ENCODE assay signal across 9 mouse cellular contexts in genomic region chr1:93506944-93507676, GRCm38 (mm10). TPM values are rescaled to one million over a fixed set of nuclear protein-coding genes. Genes with fewer than 3 reads are reported as not detected.
DNase-seq lines count a peak whose midpoint lies in the region; ATAC-seq lines count a peak whose summit lies in the region.
"Had no signal": no experiment of that assay in that cellular context is flagged by ENCODE, and none has a peak within 500 bp of the region (broad histone marks: within the 10 kb centered on the region; RNA-seq: fewer than 3 reads in every experiment).

No protein-coding gene starts in this region.

- no peak overlapping the region for H3K4me3 ChIP-seq in forebrain, embryonic 13.5 days
- H3K4me3 ChIP-seq: liver, embryonic 13.5 days had no signal

- no peak overlapping the region for H3K27ac ChIP-seq in forebrain, embryonic 13.5 days
- H3K27ac ChIP-seq: liver, embryonic 13.5 days had no signal

- peak; percentile 9; the same call in 1 of the 2 replicates for ATAC-seq in forebrain, embryonic 13.5 days

- 57% methylated on average over 10 of the region's 10 CpGs for WGBS in forebrain, embryonic 13.5 days

- no peak overlapping the region for H3K4me2 ChIP-seq in forebrain, embryonic 13.5 days
- H3K4me2 ChIP-seq: liver, embryonic 13.5 days had no signal

- no peaks in the 10 kb centered on the region for H3K27me3 ChIP-seq in forebrain, embryonic 13.5 days
- H3K27me3 ChIP-seq: liver, embryonic 13.5 days had no signal

- peaks cover 43% of the 10 kb centered on the region for H3K36me3 ChIP-seq in forebrain, embryonic 13.5 days (ENCODE audit: poor library complexity, severe bottlenecking)

- intact Hi-C loops in heart, postnatal 36 days (cut with DNase I), result loop anchor here (2.0 to 5.0 kb wide), 4 partner anchors 28 to 335 kb away; partner anchors contain the start of genes Hdlbp and Mterf4

- no peaks in the 10 kb centered on the region for H3K9me3 ChIP-seq in forebrain, embryonic 13.5 days (replicated peaks)
- H3K9me3 ChIP-seq: liver, embryonic 13.5 days had no signal

- H3K9ac ChIP-seq in forebrain, embryonic 13.5 days, result no peak overlapping the region
- H3K9ac ChIP-seq: liver, embryonic 13.5 days had no signal

- H3K4me1 ChIP-seq in forebrain, embryonic 13.5 days, result peaks cover 7% of the 10 kb centered on the region

- DNase-seq in heart, adult 18-20 months, result peak; percentile 11 to 49
- DNase-seq in heart, postnatal 36 days, result no peak
- DNase-seq in 3134 (ENCODE audit: extremely low read depth, insufficient read length, low spot score) (peak; percentile 42), MEL-GATA-1-ER (ENCODE audit: extremely low read depth, low read depth) (peak; percentile 58)
- peak; percentile 41 for DNase-seq in lung, postnatal 25 days (ENCODE audit: low spot score)
- peak; percentile 36 for DNase-seq in telencephalon, adult 2 months (ENCODE audit: low read depth, low spot score)
- no peak for DNase-seq in gastrocnemius, postnatal 25 days
- DNase-seq: liver, embryonic 13.5 days had no signal

RNA-seq across cellular contexts. Expression of gene Farp2, which starts 4.8 kb away (rescaled TPM):
- 10 to 100 TPM; 21.5 to 22.0 TPM for total RNA-seq in heart, adult 18-20 months (2021)
- 10 to 100 TPM; 19.5 to 20.2 TPM for total RNA-seq in heart, postnatal 36 days (2021)
- polyA plus RNA-seq in forebrain, embryonic 13.5 days (2015; fragmentation: Nextera tagmentation; extraction: Ambion mirVana), result 2.7 and 3.5 TPM in 2 replicates
- 10 to 100 TPM; 11.6 to 12.2 TPM for total RNA-seq in gastrocnemius, postnatal 25 days (2021)

RNA-seq across cellular contexts. Expression of gene Hdlbp, which starts 28.5 kb away (rescaled TPM):
- total RNA-seq in heart, adult 18-20 months (2021), result 100 to 1,000 TPM; 521 to 556 TPM
- total RNA-seq in heart, postnatal 36 days (2021), result 100 to 1,000 TPM; 568 to 579 TPM
- 82.5 and 97.8 TPM in 2 replicates for polyA plus RNA-seq in forebrain, embryonic 13.5 days (2015; fragmentation: Nextera tagmentation; extraction: Ambion mirVana)
- total RNA-seq in gastrocnemius, postnatal 25 days (2021), result 100 to 1,000 TPM; 290 to 306 TPM

Comparison
In these comparisons a context has a peak if more than half of its experiments do, and no peak if none do; other contexts are left out.
1. DNase-seq: peak in heart, adult 18-20 months (2 of 2), 3134 (single experiment), MEL-GATA-1-ER (single experiment), lung, postnatal 25 days (single experiment) and telencephalon, adult 2 months (single experiment); none in heart, postnatal 36 days (0 of 2) and gastrocnemius, postnatal 25 days (single experiment).